Mouse (Mus musculus): ENCODE results near the gene Trim40. TPM values are rescaled to one million over a fixed set of nuclear protein-coding genes. Genes with fewer than 3 reads are reported as not detected.

Gene Trim40
- polyA plus RNA-seq, 1 experiment from 2014 or later = not detected

- Histone ChIP-seq H3K4me1 (ENCODE audit: control insufficient read depth, insufficient read depth, low read length) (no peaks in the 10 kb centered on the region), H3K4me3 (ENCODE audit: low read depth, low read length) (no peak overlapping the region), H3K9ac (replicated peaks; ENCODE audit: low read length) (no peak overlapping the region), H3K36me3 (replicated peaks; ENCODE audit: control insufficient read depth, insufficient read depth, low read depth, low read length) (no peaks in the 10 kb centered on the region), H3K27ac (replicated peaks; ENCODE audit: low read depth, low read length) (no peak overlapping the region), H3K27me3 (ENCODE audit: control insufficient read depth, insufficient read depth, low read length) (no peaks in the 10 kb centered on the region), H3K4me2 (ENCODE audit: low read depth, low read length) (no peak overlapping the region), H3K9me3 (replicated peaks; ENCODE audit: control insufficient read depth, low read length) (no peaks in the 10 kb centered on the region)
- WGBS = 35% methylated on average over 1 of the region's 1 CpGs
- DNase-seq (ENCODE audit: low spot score) (no peak), ATAC-seq (replicated peaks; ENCODE audit: insufficient number of reproducible peaks, low FRiP score, low TSS enrichment, low read depth) (no peak)
These were observed 10.8 kb upstream of the Trim40 start for GRCm38 (mm10) chr17:36900691-36901090.

- Histone ChIP-seq H3K4me1 (ENCODE audit: control insufficient read depth, insufficient read depth, low read length) (no peaks in the 10 kb centered on the region), H3K9ac (replicated peaks; ENCODE audit: low read length) (no peak overlapping the region), H3K36me3 (replicated peaks; ENCODE audit: control insufficient read depth, insufficient read depth, low read depth, low read length) (no peaks in the 10 kb centered on the region), H3K27me3 (ENCODE audit: control insufficient read depth, insufficient read depth, low read length) (no peaks in the 10 kb centered on the region), H3K27ac (replicated peaks; ENCODE audit: low read depth, low read length) (no peak overlapping the region), H3K4me2 (ENCODE audit: low read depth, low read length) (no peak overlapping the region), H3K9me3 (replicated peaks; ENCODE audit: control insufficient read depth, low read length) (no peaks in the 10 kb centered on the region), H3K4me3 (ENCODE audit: low read depth, low read length) (no peak overlapping the region)
- no peak for DNase-seq (ENCODE audit: low spot score)
- 90% methylated on average over 5 of the region's 5 CpGs for WGBS
- ATAC-seq (replicated peaks; ENCODE audit: insufficient number of reproducible peaks, low FRiP score, low TSS enrichment, low read depth) = no peak
These were observed 10.1 kb upstream of the Trim40 start for GRCm38 (mm10) chr17:36900001-36900400.

GRCm38 (mm10) chr17:36899376-36899775 is 9.5 kb upstream of the Trim40 start:
- 77% methylated on average over 4 of the region's 4 CpGs for WGBS
- Histone ChIP-seq H3K36me3 (replicated peaks; ENCODE audit: control insufficient read depth, insufficient read depth, low read depth, low read length) (no peaks in the 10 kb centered on the region), H3K4me3 (ENCODE audit: low read depth, low read length) (no peak overlapping the region), H3K27ac (replicated peaks; ENCODE audit: low read depth, low read length) (no peak overlapping the region), H3K4me1 (ENCODE audit: control insufficient read depth, insufficient read depth, low read length) (no peaks in the 10 kb centered on the region), H3K9me3 (replicated peaks; ENCODE audit: control insufficient read depth, low read length) (no peaks in the 10 kb centered on the region), H3K4me2 (ENCODE audit: low read depth, low read length) (no peak overlapping the region), H3K27me3 (ENCODE audit: control insufficient read depth, insufficient read depth, low read length) (no peaks in the 10 kb centered on the region), H3K9ac (replicated peaks; ENCODE audit: low read length) (no peak overlapping the region)
- DNase-seq (ENCODE audit: low spot score) (no peak), ATAC-seq (replicated peaks; ENCODE audit: insufficient number of reproducible peaks, low FRiP score, low TSS enrichment, low read depth) (no peak)

GRCm38 (mm10) chr17:36897552-36898205 is 7.8 kb upstream of the Trim40 start, which contains the start of gene Trim31:
Trim31 (plus strand) TSS chr17:36898118.
- no peaks in the 10 kb centered on the region for H3K27me3 ChIP-seq (ENCODE audit: control insufficient read depth, insufficient read depth, low read length)
- WGBS = 72% methylated on average over 6 of the region's 6 CpGs
- no peaks in the 10 kb centered on the region for H3K9me3 ChIP-seq (replicated peaks; ENCODE audit: control insufficient read depth, low read length)
- H3K27ac ChIP-seq (replicated peaks; ENCODE audit: low read depth, low read length) = no peak within 1 kb of the TSS
- DNase-seq (ENCODE audit: low spot score) (no peak), ATAC-seq (replicated peaks; ENCODE audit: insufficient number of reproducible peaks, low FRiP score, low TSS enrichment, low read depth) (no peak)
- no peaks in the 10 kb centered on the region for H3K36me3 ChIP-seq (replicated peaks; ENCODE audit: control insufficient read depth, insufficient read depth, low read depth, low read length)
- no peak within 1 kb of the TSS for H3K9ac ChIP-seq (replicated peaks; ENCODE audit: low read length)
- no peaks in the 10 kb centered on the region for H3K4me1 ChIP-seq (ENCODE audit: control insufficient read depth, insufficient read depth, low read length)
- H3K4me3 ChIP-seq (ENCODE audit: low read depth, low read length) = no peak within 1 kb of the TSS
- H3K4me2 ChIP-seq (ENCODE audit: low read depth, low read length) = no peak within 1 kb of the TSS

- Histone ChIP-seq H3K9me3 (replicated peaks; ENCODE audit: control insufficient read depth, low read length) (no peaks in the 10 kb centered on the region), H3K9ac (replicated peaks; ENCODE audit: low read length) (no peak overlapping the region), H3K4me3 (ENCODE audit: low read depth, low read length) (no peak overlapping the region), H3K4me1 (ENCODE audit: control insufficient read depth, insufficient read depth, low read length) (no peaks in the 10 kb centered on the region), H3K27me3 (ENCODE audit: control insufficient read depth, insufficient read depth, low read length) (no peaks in the 10 kb centered on the region), H3K36me3 (replicated peaks; ENCODE audit: control insufficient read depth, insufficient read depth, low read depth, low read length) (no peaks in the 10 kb centered on the region), H3K4me2 (ENCODE audit: low read depth, low read length) (no peak overlapping the region), H3K27ac (replicated peaks; ENCODE audit: low read depth, low read length) (no peak overlapping the region)
- no peak for DNase-seq (ENCODE audit: low spot score)
- ATAC-seq (replicated peaks; ENCODE audit: insufficient number of reproducible peaks, low FRiP score, low TSS enrichment, low read depth) = no peak
These were observed 7.1 kb upstream of the Trim40 start for GRCm38 (mm10) chr17:36897065-36897464.

- no peak for ATAC-seq (replicated peaks; ENCODE audit: insufficient number of reproducible peaks, low FRiP score, low TSS enrichment, low read depth)
- DNase-seq (ENCODE audit: low spot score) = peak; percentile 61
- H3K36me3 ChIP-seq (replicated peaks; ENCODE audit: control insufficient read depth, insufficient read depth, low read depth, low read length) = no peaks in the 10 kb centered on the region
- H3K27ac ChIP-seq (replicated peaks; ENCODE audit: low read depth, low read length) = no peak overlapping the region
- no peaks in the 10 kb centered on the region for H3K9me3 ChIP-seq (replicated peaks; ENCODE audit: control insufficient read depth, low read length)
- H3K4me3 ChIP-seq (ENCODE audit: low read depth, low read length) = no peak overlapping the region
- no peak overlapping the region for H3K4me2 ChIP-seq (ENCODE audit: low read depth, low read length)
- no peak overlapping the region for H3K9ac ChIP-seq (replicated peaks; ENCODE audit: low read length)
- H3K27me3 ChIP-seq (ENCODE audit: control insufficient read depth, insufficient read depth, low read length) = no peaks in the 10 kb centered on the region
- H3K4me1 ChIP-seq (ENCODE audit: control insufficient read depth, insufficient read depth, low read length) = no peaks in the 10 kb centered on the region
- 88% methylated on average over 1 of the region's 1 CpGs for WGBS
These were observed 6.7 kb upstream of the Trim40 start for GRCm38 (mm10) chr17:36896583-36896982.

GRCm38 (mm10) chr17:36893387-36893786 is 3.5 kb upstream of the Trim40 start:
- Histone ChIP-seq H3K4me1 (ENCODE audit: control insufficient read depth, insufficient read depth, low read length) (no peaks in the 10 kb centered on the region), H3K27me3 (ENCODE audit: control insufficient read depth, insufficient read depth, low read length) (no peaks in the 10 kb centered on the region), H3K36me3 (replicated peaks; ENCODE audit: control insufficient read depth, insufficient read depth, low read depth, low read length) (no peaks in the 10 kb centered on the region), H3K9ac (replicated peaks; ENCODE audit: low read length) (no peak overlapping the region), H3K4me2 (ENCODE audit: low read depth, low read length) (no peak overlapping the region), H3K27ac (replicated peaks; ENCODE audit: low read depth, low read length) (no peak overlapping the region), H3K4me3 (ENCODE audit: low read depth, low read length) (no peak overlapping the region), H3K9me3 (replicated peaks; ENCODE audit: control insufficient read depth, low read length) (no peaks in the 10 kb centered on the region)
- DNase-seq (ENCODE audit: low spot score) (no peak), ATAC-seq (replicated peaks; ENCODE audit: insufficient number of reproducible peaks, low FRiP score, low TSS enrichment, low read depth) (no peak)
- WGBS = 79% methylated on average over 5 of the region's 5 CpGs

- no peak overlapping the region for H3K4me3 ChIP-seq (ENCODE audit: low read depth, low read length)
- H3K9ac ChIP-seq (replicated peaks; ENCODE audit: low read length) = no peak overlapping the region
- DNase-seq (ENCODE audit: low spot score) = peak; percentile 51
- no peaks in the 10 kb centered on the region for H3K36me3 ChIP-seq (replicated peaks; ENCODE audit: control insufficient read depth, insufficient read depth, low read depth, low read length)
- no peaks in the 10 kb centered on the region for H3K4me1 ChIP-seq (ENCODE audit: control insufficient read depth, insufficient read depth, low read length)
- no peaks in the 10 kb centered on the region for H3K27me3 ChIP-seq (ENCODE audit: control insufficient read depth, insufficient read depth, low read length)
- no peak overlapping the region for H3K27ac ChIP-seq (replicated peaks; ENCODE audit: low read depth, low read length)
- 9% methylated on average over 2 of the region's 2 CpGs for WGBS
- H3K4me2 ChIP-seq (ENCODE audit: low read depth, low read length) = no peak overlapping the region
- no peaks in the 10 kb centered on the region for H3K9me3 ChIP-seq (replicated peaks; ENCODE audit: control insufficient read depth, low read length)
- ATAC-seq (replicated peaks; ENCODE audit: insufficient number of reproducible peaks, low FRiP score, low TSS enrichment, low read depth) = no peak
These were observed 2.4 kb upstream of the Trim40 start for GRCm38 (mm10) chr17:36892362-36892761.
